Mouse (Mus musculus) thymus, adult 2 months (tissue): ENCODE data around the gene Arfip1.

Experiments used
- CTCF ChIP-seq: fragments of 200-500 bp; IDR thresholded peaks from 2 replicates; pipeline ENCODE4 v1.5.1; 2012; ENCODE audit warnings: mild to moderate bottlenecking, control low read depth, low read length, moderate library complexity, borderline replicate concordance; ENCODE audit not compliant: control insufficient read depth, poor library complexity, insufficient read depth; ENCODE audit errors: extremely low read depth
- POLR2A ChIP-seq: fragments of 200-500 bp; IDR thresholded peaks from 2 replicates; pipeline ENCODE4 v1.6.1; 2012; ENCODE audit warnings: mild to moderate bottlenecking, low read length, control low read depth, moderate library complexity; ENCODE audit not compliant: control insufficient read depth, poor library complexity, insufficient read depth; ENCODE audit errors: extremely low read depth

GRCm38 (mm10) chr3:84479293-84480005 lies 103.0 kb downstream of the Arfip1 start:
- no peak for TF ChIP-seq CTCF
- TF ChIP-seq POLR2A = no peak
